Mouse (Mus musculus): ENCODE data around the gene Gucd1. TPM values are rescaled to one million over a fixed set of nuclear protein-coding genes. Genes with fewer than 3 reads are reported as not detected.
"Not testable (repeated sequence)": the region's sequence is repeated elsewhere in the genome, so short reads cannot be mapped to it uniquely, and the experiment has no call there.

Gucd1 gene
- 26.8 and 27.9 TPM in 2 replicates for polyA plus RNA-seq (2016; fragmentation: Nextera tagmentation; extraction: Ambion mirVana)

GRCm38 (mm10) chr10:75517758-75518143 lies at the start of gene Gucd1:
TSS of gene Gucd1 (minus strand) at chr10:75517972.
- H3K36me3 ChIP-seq: peaks cover 30% of the 10 kb centered on the region
- H3K4me3 ChIP-seq: peak within 1 kb of the TSS; percentile 87
- ATAC-seq (ENCODE audit: insufficient number of reproducible peaks, low FRiP score): peak; percentile 87
- 0% methylated on average over 20 of the region's 20 CpGs for WGBS
- H3K27me3 ChIP-seq (replicated peaks): no peaks in the 10 kb centered on the region
- H3K9me3 ChIP-seq (replicated peaks): no peaks in the 10 kb centered on the region
- H3K4me1 ChIP-seq (replicated peaks): peaks cover 51% of the 10 kb centered on the region
- peak within 1 kb of the TSS; percentile 94 for H3K9ac ChIP-seq
- peak within 1 kb of the TSS; percentile 98 for H3K27ac ChIP-seq (ENCODE audit: poor library complexity, severe bottlenecking)
- peak within 1 kb of the TSS; percentile 89 for H3K4me2 ChIP-seq

DNA sequence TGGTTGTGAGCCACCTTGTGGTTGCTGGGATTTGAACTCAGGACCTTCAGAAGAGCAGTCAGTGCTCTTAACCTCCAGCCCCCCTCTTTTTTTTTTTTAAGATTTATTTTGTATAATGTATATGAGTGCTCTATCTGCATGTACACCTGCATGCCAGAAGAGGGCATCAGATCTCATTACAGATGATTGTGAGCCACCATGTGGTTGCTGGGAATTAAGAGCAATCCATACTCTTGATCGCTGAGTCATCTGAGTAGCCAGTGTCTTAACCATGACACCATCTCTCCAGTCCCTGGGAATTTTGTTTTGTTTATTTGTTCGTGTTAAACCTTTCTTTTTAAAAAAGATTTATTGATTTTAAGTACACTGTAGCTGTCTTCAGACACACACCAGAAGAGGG lies 49.0 kb upstream of the Gucd1 start:
- not testable (repeated sequence) for H3K4me2 ChIP-seq; ATAC-seq (ENCODE audit: insufficient number of reproducible peaks, low FRiP score); H3K9me3 ChIP-seq (replicated peaks); H3K27ac ChIP-seq (ENCODE audit: poor library complexity, severe bottlenecking); H3K4me3 ChIP-seq; H3K36me3 ChIP-seq; H3K9ac ChIP-seq
- Histone ChIP-seq H3K4me1 (replicated peaks) (peaks cover 10% of the 10 kb centered on the region), H3K27me3 (replicated peaks) (peaks cover 39% of the 10 kb centered on the region)
- 76% methylated on average over 2 of the region's 2 CpGs for WGBS

- H3K4me1 ChIP-seq (replicated peaks): peaks cover 10% of the 10 kb centered on the region
- H3K4me2 ChIP-seq: no peak overlapping the region
- no peak for ATAC-seq (ENCODE audit: insufficient number of reproducible peaks, low FRiP score)
- peaks cover 44% of the 10 kb centered on the region for H3K27me3 ChIP-seq (replicated peaks)
- 82% methylated on average over 5 of the region's 5 CpGs for WGBS
- H3K36me3 ChIP-seq: no peaks in the 10 kb centered on the region
- no peak overlapping the region for H3K4me3 ChIP-seq
- H3K27ac ChIP-seq (ENCODE audit: poor library complexity, severe bottlenecking): no peak overlapping the region
- no peak overlapping the region for H3K9ac ChIP-seq
- no peaks in the 10 kb centered on the region for H3K9me3 ChIP-seq (replicated peaks)
These were observed 48.5 kb upstream of the Gucd1 start for GRCm38 (mm10) chr10:75566321-75566720.

- H3K27ac ChIP-seq (ENCODE audit: poor library complexity, severe bottlenecking): no peak overlapping the region
- no peak overlapping the region for H3K4me3 ChIP-seq
- no peaks in the 10 kb centered on the region for H3K36me3 ChIP-seq
- H3K9ac ChIP-seq: no peak overlapping the region
- no peak overlapping the region for H3K4me2 ChIP-seq
- WGBS: 81% methylated on average over 7 of the region's 7 CpGs
- no peaks in the 10 kb centered on the region for H3K9me3 ChIP-seq (replicated peaks)
- H3K27me3 ChIP-seq (replicated peaks): peaks cover 48% of the 10 kb centered on the region
- ATAC-seq (ENCODE audit: insufficient number of reproducible peaks, low FRiP score): no peak
- H3K4me1 ChIP-seq (replicated peaks): peaks cover 10% of the 10 kb centered on the region
These were observed 48.1 kb upstream of the Gucd1 start for GRCm38 (mm10) chr10:75565906-75566305.

DNA sequence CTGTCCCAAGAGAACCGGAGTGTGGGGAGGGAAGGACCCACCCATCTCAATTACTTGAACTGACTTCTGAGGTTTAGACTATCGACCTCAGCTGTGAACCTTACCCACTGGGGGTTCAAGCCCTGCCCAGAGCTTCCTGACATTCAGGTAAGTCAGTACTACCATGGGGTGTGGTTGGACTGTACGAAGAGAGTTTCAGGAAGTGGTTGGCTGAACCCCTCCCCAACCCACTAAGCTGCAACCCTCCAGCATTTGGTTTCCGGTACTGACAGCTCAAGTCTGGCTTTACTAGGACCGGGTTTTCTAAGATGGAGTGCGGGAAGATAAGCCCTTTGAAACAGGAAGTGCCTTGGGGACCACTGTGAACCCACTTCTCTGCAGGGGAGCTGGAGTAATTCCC lies 47.7 kb upstream of the Gucd1 start:
- WGBS: 50% methylated on average over 6 of the region's 6 CpGs
- peaks cover 53% of the 10 kb centered on the region for H3K27me3 ChIP-seq (replicated peaks)

GRCm38 (mm10) chr10:75564687-75565265 lies 47.0 kb upstream of the Gucd1 start:
- Histone ChIP-seq H3K27me3 (replicated peaks) (peaks cover 59% of the 10 kb centered on the region), H3K27ac (ENCODE audit: poor library complexity, severe bottlenecking) (no peak overlapping the region), H3K9ac (no peak overlapping the region), H3K4me1 (replicated peaks) (peaks cover 17% of the 10 kb centered on the region), H3K4me2 (no peak overlapping the region), H3K4me3 (no peak overlapping the region), H3K36me3 (no peaks in the 10 kb centered on the region), H3K9me3 (replicated peaks) (no peaks in the 10 kb centered on the region)
- WGBS: 76% methylated on average over 12 of the region's 12 CpGs
- ATAC-seq (ENCODE audit: insufficient number of reproducible peaks, low FRiP score): no peak

More for the DNA sequence above, 47.7 kb upstream of the Gucd1 start:
- Histone ChIP-seq H3K36me3 (no peaks in the 10 kb centered on the region), H3K9me3 (replicated peaks) (no peaks in the 10 kb centered on the region), H3K4me3 (no peak overlapping the region), H3K4me1 (replicated peaks) (peaks cover 11% of the 10 kb centered on the region), H3K4me2 (no peak overlapping the region), H3K9ac (no peak overlapping the region), H3K27ac (ENCODE audit: poor library complexity, severe bottlenecking) (no peak overlapping the region)
- no peak for ATAC-seq (ENCODE audit: insufficient number of reproducible peaks, low FRiP score)

DNA sequence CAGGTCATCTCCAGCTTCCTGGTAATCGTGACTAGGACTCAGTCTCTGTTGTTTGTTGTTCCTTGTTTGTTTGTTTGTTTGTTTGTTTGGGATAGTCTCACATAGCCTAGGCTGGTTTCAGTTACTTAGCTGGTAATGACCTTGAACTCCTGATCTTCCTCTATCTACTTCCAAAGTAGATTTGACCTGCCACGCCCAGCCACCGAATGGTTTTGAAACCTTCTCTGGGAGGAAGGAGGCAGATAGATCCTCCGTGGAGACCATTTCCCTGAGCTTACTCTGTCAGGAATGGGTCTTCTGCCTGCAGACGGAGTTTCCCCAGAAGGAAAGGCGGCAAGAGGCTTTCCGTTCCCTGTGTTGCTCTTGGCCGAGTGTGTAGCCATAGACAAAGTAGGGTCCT lies 44.8 kb upstream of the Gucd1 start:
- no peak overlapping the region for H3K4me3 ChIP-seq
- no peak for ATAC-seq (ENCODE audit: insufficient number of reproducible peaks, low FRiP score)
- H3K4me2 ChIP-seq: no peak overlapping the region
- H3K27ac ChIP-seq (ENCODE audit: poor library complexity, severe bottlenecking): no peak overlapping the region
- no peaks in the 10 kb centered on the region for H3K36me3 ChIP-seq
- H3K9me3 ChIP-seq (replicated peaks): no peaks in the 10 kb centered on the region
- H3K9ac ChIP-seq: no peak overlapping the region
- 79% methylated on average over 8 of the region's 8 CpGs for WGBS
- peaks cover 73% of the 10 kb centered on the region for H3K27me3 ChIP-seq (replicated peaks)
- peaks cover 21% of the 10 kb centered on the region for H3K4me1 ChIP-seq (replicated peaks)

DNA sequence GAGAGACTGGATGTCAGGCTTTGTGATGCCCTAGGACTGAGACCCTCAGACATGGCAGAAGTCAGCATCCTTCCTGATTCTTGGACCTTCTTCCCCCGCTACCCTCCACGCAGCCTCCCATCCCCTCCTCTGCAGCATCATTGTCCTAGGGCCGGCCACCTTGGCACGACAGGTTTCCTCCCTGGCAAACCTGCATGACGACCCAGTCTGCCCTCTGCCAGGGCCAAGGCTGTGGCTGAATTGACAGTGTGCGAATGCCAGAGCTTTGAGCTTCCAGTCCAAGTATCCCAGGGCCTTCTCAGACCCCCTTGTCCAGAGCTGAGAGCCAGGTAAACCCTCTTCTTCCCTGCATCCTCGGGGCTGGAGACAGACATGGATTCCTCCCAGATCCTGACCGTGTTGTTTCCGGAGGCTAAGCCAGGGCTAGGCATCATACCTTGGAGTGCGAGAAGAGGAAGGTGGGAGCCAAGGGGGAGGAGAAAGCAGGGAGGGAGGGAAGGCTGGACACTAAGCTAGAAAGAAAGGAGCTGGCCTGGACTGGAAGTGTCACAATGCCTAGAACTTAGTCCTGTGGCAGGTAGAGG lies 43.4 kb upstream of the Gucd1 start, which contains the start of gene Ggt1:
TSS of gene Ggt1 (plus strand) at position 534 of the 584 bp plus-strand sequence.
- WGBS: 45% methylated on average over 10 of the region's 10 CpGs
- no peak within 1 kb of the TSS for H3K9ac ChIP-seq
- no peak within 1 kb of the TSS for H3K27ac ChIP-seq (ENCODE audit: poor library complexity, severe bottlenecking)
- H3K27me3 ChIP-seq (replicated peaks): peaks cover 77% of the 10 kb centered on the region
- no peak for ATAC-seq (ENCODE audit: insufficient number of reproducible peaks, low FRiP score)
- no peaks in the 10 kb centered on the region for H3K9me3 ChIP-seq (replicated peaks)
- no peaks in the 10 kb centered on the region for H3K36me3 ChIP-seq
- peak within 1 kb of the TSS; percentile 98 for H3K4me2 ChIP-seq
- peak within 1 kb of the TSS; percentile 64; the same call in 1 of the 2 replicates for H3K4me3 ChIP-seq
- peaks cover 30% of the 10 kb centered on the region for H3K4me1 ChIP-seq (replicated peaks)

GRCm38 (mm10) chr10:75560549-75560899 lies 42.8 kb upstream of the Gucd1 start:
- peak overlapping the region; percentile 98 for H3K4me2 ChIP-seq
- H3K4me1 ChIP-seq (replicated peaks): peaks cover 36% of the 10 kb centered on the region
- no peaks in the 10 kb centered on the region for H3K36me3 ChIP-seq
- H3K9me3 ChIP-seq (replicated peaks): no peaks in the 10 kb centered on the region
- no peak for ATAC-seq (ENCODE audit: insufficient number of reproducible peaks, low FRiP score)
- peaks cover 77% of the 10 kb centered on the region for H3K27me3 ChIP-seq (replicated peaks)
- no peak overlapping the region for H3K27ac ChIP-seq (ENCODE audit: poor library complexity, severe bottlenecking)
- H3K9ac ChIP-seq: no peak overlapping the region
- H3K4me3 ChIP-seq: peak overlapping the region; percentile 64
- 13% methylated on average over 6 of the region's 6 CpGs for WGBS

DNA sequence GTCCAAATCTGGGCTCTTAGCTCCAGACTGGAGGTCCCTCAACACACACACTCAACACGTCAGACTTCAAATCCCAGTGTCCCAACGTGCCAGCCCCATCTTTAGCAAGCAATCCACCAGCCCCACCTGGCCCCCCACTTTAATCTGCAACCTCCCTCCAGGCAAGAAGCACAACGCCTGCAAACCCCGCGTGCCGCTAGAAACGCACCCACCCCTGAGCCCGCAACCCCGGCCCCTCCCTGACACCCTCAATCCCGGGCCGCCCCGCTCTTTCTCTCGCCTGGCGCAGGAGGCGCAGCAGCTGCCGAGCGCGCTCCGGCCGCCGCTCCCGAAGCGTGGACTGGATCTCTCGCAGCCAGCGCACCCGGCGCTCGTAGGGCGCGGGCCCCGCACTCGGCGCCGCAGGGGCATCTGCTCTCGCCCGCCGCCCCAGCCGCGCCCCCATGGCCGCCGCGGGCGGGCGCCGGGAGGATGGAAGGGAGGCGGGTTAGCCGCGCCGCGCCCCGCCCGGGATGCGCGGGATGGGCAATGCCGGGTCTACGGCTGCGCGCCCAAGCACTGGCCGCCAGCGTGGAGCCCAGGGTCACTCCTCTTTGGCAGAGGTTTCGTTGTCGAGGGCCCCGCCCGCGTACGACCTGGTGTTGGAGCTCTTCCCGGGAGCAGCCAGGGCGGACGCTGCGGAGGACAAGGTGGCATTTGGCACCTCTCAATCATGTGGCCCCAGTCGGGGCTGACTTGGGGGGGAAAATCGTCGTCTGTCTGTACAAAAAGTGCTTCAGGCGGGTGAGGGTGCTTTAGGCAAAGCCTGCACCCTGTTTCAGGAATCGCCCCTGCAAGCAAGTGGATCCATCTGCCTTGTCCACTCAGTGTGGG lies 42.1 kb upstream of the Gucd1 start, which contains the start of gene Lrrc75b:
TSS of gene Lrrc75b (minus strand) at position 655 of the 873 bp plus-strand sequence.
- Histone ChIP-seq H3K27me3 (replicated peaks) (peaks cover 74% of the 10 kb centered on the region), H3K9ac (peak within 1 kb of the TSS; percentile 73), H3K4me1 (replicated peaks) (peaks cover 36% of the 10 kb centered on the region), H3K4me3 (peak within 1 kb of the TSS; percentile 64), H3K4me2 (peak within 1 kb of the TSS; percentile 98), H3K9me3 (replicated peaks) (no peaks in the 10 kb centered on the region), H3K36me3 (no peaks in the 10 kb centered on the region), H3K27ac (ENCODE audit: poor library complexity, severe bottlenecking) (no peak within 1 kb of the TSS)
- under 1% methylated on average over 74 of the region's 75 CpGs for WGBS
- ATAC-seq (ENCODE audit: insufficient number of reproducible peaks, low FRiP score): no peak

- H3K9ac ChIP-seq: peak overlapping the region; percentile 73; the same call in 1 of the 2 replicates
- ATAC-seq (ENCODE audit: insufficient number of reproducible peaks, low FRiP score): no peak
- peaks cover 66% of the 10 kb centered on the region for H3K27me3 ChIP-seq (replicated peaks)
- WGBS: 4% methylated on average over 14 of the region's 14 CpGs
- H3K27ac ChIP-seq (ENCODE audit: poor library complexity, severe bottlenecking): no peak overlapping the region
- peaks cover 36% of the 10 kb centered on the region for H3K4me1 ChIP-seq (replicated peaks)
- no peaks in the 10 kb centered on the region for H3K36me3 ChIP-seq
- H3K4me2 ChIP-seq: peak overlapping the region; percentile 98
- peak overlapping the region; percentile 64 for H3K4me3 ChIP-seq
- no peaks in the 10 kb centered on the region for H3K9me3 ChIP-seq (replicated peaks)
These were observed 41.4 kb upstream of the Gucd1 start for GRCm38 (mm10) chr10:75559041-75559675.

All from heart, embryonic 12.5 days (tissue).